Mouse (Mus musculus) ES-E14 (cell line): ENCODE data around the gene Tasp1. TPM values are rescaled to one million over a fixed set of nuclear protein-coding genes. Genes with fewer than 3 reads are reported as not detected.

ENCODE experiments used
- DNase-seq: peaks from one replicate; pipeline ENCODE4 v3.0.0-alpha.2; 2013; ENCODE audit warnings: low read depth, low spot score
- H3K27ac ChIP-seq: 2 replicates; pipeline ENCODE4 v1.5.1; 2012; ENCODE audit warnings: low read depth, mild to moderate bottlenecking, low read length, moderate library complexity, mixed read lengths; ENCODE audit not compliant: poor library complexity, insufficient read depth, severe bottlenecking
- H3K36me3 ChIP-seq: 2 replicates; pipeline ENCODE4 v1.6.1; 2012; ENCODE audit warnings: mild to moderate bottlenecking, low read length, moderate library complexity, mixed read lengths; ENCODE audit not compliant: control insufficient read depth, poor library complexity, insufficient read depth, severe bottlenecking
- H3K4me1 ChIP-seq, 2 experiments: fragments of 150-350 bp in 1 of 2; sonication (generic) in 1 of 2; 2 replicates each; pipeline ENCODE4 v1.6.1; 2012; ENCODE audit warnings: low read length in 2 of 2, mild to moderate bottlenecking in 1 of 2, mixed read lengths in 1 of 2; ENCODE audit not compliant: control insufficient read depth in 2 of 2, insufficient read depth in 2 of 2, poor library complexity in 1 of 2
- H3K4me3 ChIP-seq, 2 experiments: fragments of 150-350 bp in 1 of 2; sonication (generic) in 1 of 2; 2 replicates each; pipeline ENCODE4 v1.5.1; 2012; ENCODE audit warnings: low read length in 2 of 2, low read depth in 1 of 2, mild to moderate bottlenecking in 1 of 2, mixed read lengths in 1 of 2; ENCODE audit not compliant: insufficient read depth in 1 of 2, poor library complexity in 1 of 2, severe bottlenecking in 1 of 2
- H3K9ac ChIP-seq: 2 replicates; pipeline ENCODE4 v1.6.1; 2012; ENCODE audit warnings: low read depth, mild to moderate bottlenecking, low read length, mixed read lengths; ENCODE audit not compliant: poor library complexity, insufficient read depth, severe bottlenecking
- H3K9me3 ChIP-seq: fragments of 150-350 bp; sonication (generic); 2 replicates; pipeline ENCODE4 v1.6.1; 2012; ENCODE audit warnings: low read depth, mild to moderate bottlenecking, low read length; ENCODE audit not compliant: control insufficient read depth, insufficient read depth
- CHD2 ChIP-seq: IDR thresholded peaks from 2 replicates; pipeline ENCODE4 v1.6.1; 2014; ENCODE audit warnings: mild to moderate bottlenecking, low read depth, low read length, inconsistent platforms
- HCFC1 ChIP-seq: IDR thresholded peaks from 2 replicates; pipeline ENCODE4 v1.6.1; 2012; ENCODE audit warnings: low read length, inconsistent platforms, borderline replicate concordance; ENCODE audit not compliant: insufficient read depth
- MAFK ChIP-seq: IDR thresholded peaks from 2 replicates; pipeline ENCODE4 v1.6.1; 2014; ENCODE audit warnings: mild to moderate bottlenecking, low read depth, low read length, inconsistent platforms; ENCODE audit not compliant: insufficient read depth
- ZC3H11A ChIP-seq: IDR thresholded peaks from 2 replicates; pipeline ENCODE4 v1.6.1; 2012; ENCODE audit warnings: low read depth, mild to moderate bottlenecking, inconsistent platforms, low read length, borderline replicate concordance
- ZNF384 ChIP-seq: IDR thresholded peaks from 2 replicates; pipeline ENCODE4 v1.6.1; 2012; ENCODE audit warnings: low read depth, low read length, inconsistent platforms
- in situ Hi-C, 2 experiments: fragments of 600-800 bp; cut with MboI; formaldehyde crosslinking; loops; one replicate each; pipeline ENCODE4 v1.15.1; 2025; ENCODE audit warnings: low sequenced_read_pairs in 2 of 2, inconsistent platforms in 1 of 2; ENCODE audit not compliant: unreplicated experiment in 2 of 2
- total RNA-seq: library from RNA; depleted of rRNA; stranded (reverse); fragments of 300-350 nt; gene quantifications from 2 replicates; pipeline ENCODE4 v1.2.3, GENCODE M21; 2012

Gene Tasp1
- total RNA-seq, 1 experiment = 11.2 TPM

DNA sequence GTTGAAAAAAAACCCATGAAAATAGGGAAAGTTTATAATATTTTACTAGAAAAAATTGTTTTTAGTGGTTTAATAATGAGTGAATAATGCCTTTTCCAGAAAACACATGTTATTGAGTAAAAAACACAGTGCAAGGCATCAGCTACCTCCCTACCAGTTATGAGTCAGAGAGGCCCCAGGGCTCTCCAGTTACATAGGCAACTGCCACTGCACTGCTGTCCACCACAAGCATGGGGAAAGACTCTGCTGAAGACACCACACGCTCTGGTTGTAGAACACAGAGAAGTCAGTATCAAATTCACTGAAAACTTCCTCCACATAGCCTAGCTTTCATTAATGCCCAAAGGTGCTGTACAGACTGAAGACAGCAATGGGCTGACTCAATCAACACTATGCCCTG lies 217.0 kb downstream of the Tasp1 start:
- Histone ChIP-seq H3K9me3 (no peaks in the 10 kb centered on the region), H3K9ac (no peak overlapping the region), H3K4me3 (no peak overlapping the region), H3K27ac (no peak overlapping the region), H3K36me3 (no peaks in the 10 kb centered on the region), H3K4me1 (no peaks in the 10 kb centered on the region)
- TF ChIP-seq MAFK (no peak), CHD2 (no peak), ZC3H11A (no peak), HCFC1 (no peak), ZNF384 (no peak)
- in situ Hi-C loops = no loop called here
- DNase-seq = no peak

GRCm38 (mm10) chr2:139841359-139841758 lies 225.2 kb downstream of the Tasp1 start:
- in situ Hi-C loops = no loop called here
- DNase-seq = no peak
- H3K9me3 ChIP-seq = no peaks in the 10 kb centered on the region
- no peak for TF ChIP-seq MAFK
- no peak for TF ChIP-seq HCFC1
- TF ChIP-seq ZNF384 = no peak
- no peak for TF ChIP-seq ZC3H11A
- no peak for TF ChIP-seq CHD2
- H3K36me3 ChIP-seq = no peaks in the 10 kb centered on the region
- no peak overlapping the region for H3K27ac ChIP-seq
- no peaks in the 10 kb centered on the region for H3K4me1 ChIP-seq
- no peak overlapping the region for H3K9ac ChIP-seq
- H3K4me3 ChIP-seq = no peak overlapping the region

GRCm38 (mm10) chr2:139840941-139841340 lies 225.7 kb downstream of the Tasp1 start:
- Histone ChIP-seq H3K36me3 (no peaks in the 10 kb centered on the region), H3K4me3 (no peak overlapping the region), H3K9ac (no peak overlapping the region), H3K9me3 (no peaks in the 10 kb centered on the region), H3K4me1 (no peaks in the 10 kb centered on the region), H3K27ac (no peak overlapping the region)
- in situ Hi-C loops = no loop called here
- no peak for DNase-seq
- no peak for TF ChIP-seq ZNF384
- TF ChIP-seq HCFC1 = no peak
- TF ChIP-seq CHD2 = no peak
- TF ChIP-seq ZC3H11A = no peak
- no peak for TF ChIP-seq MAFK

DNA sequence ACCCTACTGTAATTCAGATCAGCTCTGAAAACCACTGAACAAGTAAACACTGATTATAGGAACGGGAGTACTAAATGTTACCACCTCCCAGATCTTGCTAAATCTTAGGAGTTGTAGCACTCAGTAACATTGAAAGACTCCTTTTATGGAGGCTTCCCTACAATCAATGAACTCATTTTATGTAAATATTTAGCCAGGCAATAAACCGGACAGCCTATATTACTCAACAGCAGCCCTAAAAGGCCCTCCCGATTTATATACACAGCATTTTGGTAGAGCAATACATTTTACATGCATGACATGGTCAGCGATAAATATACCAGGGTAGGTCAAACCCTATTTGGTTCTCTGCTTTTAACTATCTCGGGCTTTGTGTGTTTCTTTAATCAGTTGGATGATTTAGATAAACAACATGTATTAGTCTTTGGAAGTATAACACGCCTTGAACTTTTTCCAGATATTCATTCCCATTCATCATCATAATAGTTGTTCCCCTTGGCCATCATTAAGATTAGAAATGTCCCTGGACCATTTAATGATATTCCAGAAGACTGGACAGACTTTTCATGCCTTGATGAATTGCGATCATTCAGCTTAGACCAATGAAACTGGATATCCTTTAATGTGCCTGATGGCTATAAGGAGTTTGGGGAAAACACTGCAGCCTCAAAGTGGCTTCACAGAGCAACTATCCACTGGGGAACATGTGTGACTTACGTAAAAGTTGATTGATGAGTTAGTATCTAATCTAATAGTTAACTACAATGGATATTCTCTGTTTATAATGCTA lies 244.8 kb downstream of the Tasp1 start:
- no peak for DNase-seq
- Histone ChIP-seq H3K4me3 (no peak overlapping the region), H3K36me3 (no peaks in the 10 kb centered on the region), H3K9ac (no peak overlapping the region), H3K9me3 (no peaks in the 10 kb centered on the region), H3K27ac (no peak overlapping the region), H3K4me1 (no peaks in the 10 kb centered on the region)
- TF ChIP-seq HCFC1 (no peak), MAFK (no peak), ZC3H11A (no peak), CHD2 (no peak)
- in situ Hi-C loops = no loop called here

- Histone ChIP-seq H3K9me3 (no peaks in the 10 kb centered on the region), H3K9ac (no peak overlapping the region), H3K27ac (no peak overlapping the region), H3K4me1 (no peaks in the 10 kb centered on the region), H3K4me3 (no peak overlapping the region), H3K36me3 (no peaks in the 10 kb centered on the region)
- TF ChIP-seq HCFC1 (no peak), CHD2 (no peak), ZNF384 (no peak), MAFK (no peak), ZC3H11A (no peak)
- in situ Hi-C loops = no loop called here
- DNase-seq = no peak
These were observed 249.3 kb downstream of the Tasp1 start for GRCm38 (mm10) chr2:139817275-139817674.
